Mouse (Mus musculus): ENCODE results near the gene Zc3h7b. TPM values are rescaled to one million over a fixed set of nuclear protein-coding genes. Genes with fewer than 3 reads are reported as not detected.
A peak's percentile ranks its signal among the peaks of the same experiment; 100 is the strongest.

Gene Zc3h7b
- polyA plus RNA-seq, 1 experiment from 2014 or later, result 41.5 TPM

DNA sequence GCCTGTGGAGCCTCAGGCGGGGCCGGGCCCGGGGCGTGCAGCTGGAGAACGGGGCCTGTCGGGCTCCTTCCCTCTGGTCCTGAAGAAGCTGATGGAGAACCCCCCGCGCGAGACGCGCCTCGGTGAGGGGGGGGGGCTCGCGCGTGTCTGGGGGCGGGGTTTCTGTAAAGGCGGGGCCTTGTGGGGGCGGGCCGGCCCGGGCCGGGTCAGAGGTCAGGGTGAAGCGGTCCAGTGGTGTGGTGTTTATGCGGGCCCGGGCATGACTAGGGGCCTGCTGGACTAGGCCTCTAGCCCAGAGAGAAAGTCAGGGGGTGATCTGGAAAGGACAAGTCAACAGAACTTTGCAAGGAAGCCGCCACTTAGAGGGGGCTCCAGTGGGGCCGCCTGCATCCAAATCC lies 66.7 kb downstream of the Zc3h7b start:
- Histone ChIP-seq H3K9me3 (replicated peaks) (no peaks in the 10 kb centered on the region), H3K27ac (peak overlapping the region; percentile 75), H3K4me3 (peak overlapping the region; percentile 65), H3K27me3 (no peaks in the 10 kb centered on the region), H3K4me2 (peak overlapping the region; percentile 87), H3K4me1 (peaks cover 38% of the 10 kb centered on the region), H3K9ac (peak overlapping the region; percentile 84), H3K36me3 (ENCODE audit: poor library complexity, severe bottlenecking) (peaks cover 19% of the 10 kb centered on the region)
- ATAC-seq, result 0 out of 2 replicates have a peak, but pooled peaks have one; percentile 0
- under 1% methylated on average over 26 of the region's 26 CpGs for WGBS

DNA sequence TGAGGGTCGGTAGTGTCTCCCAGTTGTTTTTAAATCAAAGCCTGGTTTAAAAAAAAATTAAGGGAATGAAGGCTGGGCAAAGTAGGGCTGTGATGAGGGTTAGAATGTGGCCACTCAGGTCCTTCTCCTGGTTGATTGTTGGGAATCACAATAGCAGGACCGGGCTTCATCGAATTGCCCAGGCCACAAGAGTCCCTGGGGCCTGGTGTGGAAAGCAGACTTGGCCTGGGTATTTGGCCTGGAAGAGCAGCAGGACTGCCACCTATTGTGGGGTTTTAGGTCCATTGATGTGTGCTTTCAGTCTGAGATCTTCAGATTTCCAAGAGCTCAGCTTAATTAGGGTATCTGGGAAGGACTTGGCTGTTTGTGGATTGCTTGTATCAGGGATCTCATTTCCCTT lies 67.4 kb downstream of the Zc3h7b start:
- peaks cover 38% of the 10 kb centered on the region for H3K4me1 ChIP-seq
- no peak overlapping the region for H3K27ac ChIP-seq
- ATAC-seq, result no peak
- peak overlapping the region; percentile 84 for H3K9ac ChIP-seq
- peaks cover 25% of the 10 kb centered on the region for H3K36me3 ChIP-seq (ENCODE audit: poor library complexity, severe bottlenecking)
- WGBS, result 36% methylated on average over 3 of the region's 3 CpGs
- H3K27me3 ChIP-seq, result no peaks in the 10 kb centered on the region
- H3K4me2 ChIP-seq, result peak overlapping the region; percentile 87
- peak overlapping the region; percentile 65 for H3K4me3 ChIP-seq
- H3K9me3 ChIP-seq (replicated peaks), result no peaks in the 10 kb centered on the region

DNA sequence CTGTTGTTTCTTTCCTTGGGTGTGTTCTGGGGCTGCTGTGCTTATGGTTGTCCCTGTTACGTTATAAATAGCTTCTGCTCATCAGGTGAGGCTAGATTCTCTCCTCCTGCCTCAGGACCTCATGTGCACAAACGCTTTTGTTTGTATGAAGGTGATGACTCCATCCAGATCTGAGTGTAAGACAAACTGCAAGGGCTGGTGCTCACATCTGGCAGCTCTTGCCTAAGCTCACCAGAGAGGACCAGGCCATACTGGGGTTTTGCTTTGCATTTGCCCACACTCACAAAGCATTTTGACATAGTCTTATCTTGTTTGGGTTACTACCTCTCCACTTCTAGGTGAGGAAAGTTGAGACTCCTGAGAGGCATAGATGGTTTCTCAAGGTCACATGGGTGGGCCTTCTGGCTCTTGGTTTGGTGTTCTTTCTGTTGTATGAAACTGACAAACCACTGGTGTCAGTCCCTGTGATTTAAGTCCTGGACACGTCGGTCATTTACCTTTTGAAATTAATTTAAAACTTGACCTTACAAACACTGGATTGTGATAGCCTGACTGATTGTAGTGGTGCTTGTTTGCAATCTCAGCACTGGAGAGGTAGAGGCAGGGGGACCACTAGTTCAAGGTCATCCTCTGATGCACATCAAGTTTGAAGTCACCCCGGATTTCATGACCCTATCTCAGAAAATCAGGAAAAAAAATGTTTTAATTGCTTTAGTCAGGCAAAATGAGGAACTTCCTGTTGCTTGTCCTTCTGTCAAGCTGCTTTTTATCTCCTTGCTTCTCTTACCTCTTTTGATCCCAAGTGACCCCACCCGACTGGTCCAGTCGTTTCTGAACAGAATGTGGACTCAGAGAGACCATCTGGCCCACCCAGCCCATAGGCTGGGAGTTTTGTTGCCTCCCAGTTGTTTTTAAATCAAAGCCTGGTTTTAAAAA lies 68.1 kb downstream of the Zc3h7b start:
- Histone ChIP-seq H3K4me3 (peak overlapping the region; percentile 65), H3K4me1 (peaks cover 38% of the 10 kb centered on the region), H3K9me3 (replicated peaks) (no peaks in the 10 kb centered on the region), H3K9ac (peak overlapping the region; percentile 84), H3K27me3 (no peaks in the 10 kb centered on the region), H3K4me2 (peak overlapping the region; percentile 87), H3K27ac (no peak overlapping the region), H3K36me3 (ENCODE audit: poor library complexity, severe bottlenecking) (peaks cover 32% of the 10 kb centered on the region)
- 77% methylated on average over 7 of the region's 7 CpGs for WGBS
- ATAC-seq, result no peak

DNA sequence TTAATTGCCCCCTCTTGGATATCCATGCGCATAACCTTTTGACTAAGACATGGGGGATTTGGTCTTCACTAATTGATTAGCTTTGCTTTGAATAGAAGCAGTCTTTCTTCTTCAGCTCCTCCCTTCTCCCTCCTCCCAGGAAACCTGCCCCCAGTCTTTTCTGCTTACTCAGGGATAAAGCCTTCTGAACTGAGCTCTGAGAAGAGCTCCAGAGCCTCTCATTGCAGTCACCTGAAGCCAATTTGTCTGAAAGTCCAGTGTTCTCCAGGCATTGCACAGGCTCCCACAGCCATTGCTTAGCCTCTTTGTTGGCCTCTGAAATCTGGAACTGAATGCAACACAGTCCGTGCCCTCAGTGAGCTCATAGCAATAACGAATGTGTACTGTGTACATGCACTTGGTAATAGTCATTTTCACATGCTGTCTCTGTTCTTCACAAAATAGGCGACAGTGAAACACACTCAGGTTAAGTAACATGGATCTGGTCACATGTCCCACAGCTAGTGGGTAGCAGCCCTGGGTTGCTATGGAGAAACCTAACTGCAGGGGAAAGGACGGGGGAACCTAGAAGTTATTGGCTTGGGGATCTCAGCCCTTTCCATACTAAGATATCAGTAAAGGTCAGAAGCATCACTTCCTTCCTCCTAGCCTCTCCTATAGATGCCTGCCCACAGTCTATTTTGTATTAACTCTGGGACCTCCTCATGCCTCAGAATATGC lies 69.3 kb downstream of the Zc3h7b start:
- H3K9me3 ChIP-seq (replicated peaks), result no peaks in the 10 kb centered on the region
- no peak overlapping the region for H3K27ac ChIP-seq
- 44% methylated on average over 5 of the region's 5 CpGs for WGBS
- H3K4me1 ChIP-seq, result peaks cover 36% of the 10 kb centered on the region
- no peak overlapping the region for H3K9ac ChIP-seq
- H3K4me3 ChIP-seq, result no peak overlapping the region
- H3K27me3 ChIP-seq, result no peaks in the 10 kb centered on the region
- peaks cover 41% of the 10 kb centered on the region for H3K36me3 ChIP-seq (ENCODE audit: poor library complexity, severe bottlenecking)
- no peak for ATAC-seq
- H3K4me2 ChIP-seq, result no peak overlapping the region

DNA sequence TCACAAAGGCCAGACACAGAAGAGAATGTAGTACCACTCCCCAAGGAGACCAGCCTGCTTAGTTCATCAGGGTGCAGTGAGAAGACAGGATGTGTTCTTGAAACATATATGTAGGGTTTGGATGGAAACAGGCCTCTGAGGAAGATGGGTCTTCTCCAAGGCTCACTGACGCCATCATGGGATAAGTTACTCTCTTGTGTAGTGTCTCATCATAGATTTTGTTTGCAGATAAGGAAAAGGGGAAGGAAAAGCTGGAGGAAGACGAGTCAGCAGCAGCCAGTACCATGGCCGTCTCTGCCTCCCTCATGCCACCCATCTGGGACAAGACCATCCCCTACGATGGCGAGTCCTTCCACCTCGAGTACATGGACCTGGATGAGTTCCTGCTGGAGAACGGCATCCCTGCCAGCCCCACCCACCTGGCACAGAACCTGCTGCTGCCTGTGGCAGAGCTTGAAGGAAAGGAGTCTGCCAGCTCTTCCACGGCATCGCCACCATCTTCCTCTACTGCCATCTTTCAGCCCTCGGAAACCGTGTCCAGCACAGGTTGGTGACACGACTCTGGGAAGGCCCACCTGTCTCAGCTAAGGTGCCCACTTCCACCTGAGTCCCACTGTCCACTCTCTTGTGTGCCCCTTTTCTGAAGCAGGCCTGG lies 70.0 kb downstream of the Zc3h7b start:
- no peak overlapping the region for H3K27ac ChIP-seq
- no peak overlapping the region for H3K9ac ChIP-seq
- H3K9me3 ChIP-seq (replicated peaks), result no peaks in the 10 kb centered on the region
- peaks cover 29% of the 10 kb centered on the region for H3K4me1 ChIP-seq
- no peak for ATAC-seq
- no peak overlapping the region for H3K4me2 ChIP-seq
- WGBS, result 88% methylated on average over 12 of the region's 12 CpGs
- H3K36me3 ChIP-seq (ENCODE audit: poor library complexity, severe bottlenecking), result peaks cover 48% of the 10 kb centered on the region
- no peak overlapping the region for H3K4me3 ChIP-seq
- H3K27me3 ChIP-seq, result no peaks in the 10 kb centered on the region

DNA sequence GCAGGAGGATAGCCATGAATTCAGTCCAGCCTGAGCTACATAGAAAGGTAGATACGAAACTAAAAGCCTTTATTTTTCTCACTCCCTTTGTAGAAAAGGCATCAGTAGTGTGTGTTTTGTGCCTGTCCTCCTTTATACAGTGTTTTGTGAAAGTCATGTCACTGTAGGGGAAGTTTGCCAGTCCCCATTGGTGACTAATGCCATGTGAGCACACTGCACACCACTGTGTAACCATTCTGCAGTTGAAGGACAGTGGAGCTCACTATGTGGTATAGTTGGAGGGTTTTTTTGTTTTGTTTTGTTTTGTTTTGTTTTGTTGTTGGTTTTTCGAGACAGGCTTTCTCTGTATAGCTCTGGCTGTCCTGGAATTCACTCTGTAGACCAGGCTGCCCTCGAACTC lies 73.5 kb downstream of the Zc3h7b start:
- Histone ChIP-seq H3K4me1 (peaks cover 6% of the 10 kb centered on the region; the same call in 1 of the 2 replicates), H3K27ac (no peak overlapping the region), H3K9ac (no peak overlapping the region), H3K4me2 (no peak overlapping the region), H3K27me3 (no peaks in the 10 kb centered on the region), H3K9me3 (replicated peaks) (no peaks in the 10 kb centered on the region), H3K4me3 (no peak overlapping the region), H3K36me3 (ENCODE audit: poor library complexity, severe bottlenecking) (peaks cover 79% of the 10 kb centered on the region)
- 86% methylated on average over 3 of the region's 3 CpGs for WGBS
- no peak for ATAC-seq

DNA sequence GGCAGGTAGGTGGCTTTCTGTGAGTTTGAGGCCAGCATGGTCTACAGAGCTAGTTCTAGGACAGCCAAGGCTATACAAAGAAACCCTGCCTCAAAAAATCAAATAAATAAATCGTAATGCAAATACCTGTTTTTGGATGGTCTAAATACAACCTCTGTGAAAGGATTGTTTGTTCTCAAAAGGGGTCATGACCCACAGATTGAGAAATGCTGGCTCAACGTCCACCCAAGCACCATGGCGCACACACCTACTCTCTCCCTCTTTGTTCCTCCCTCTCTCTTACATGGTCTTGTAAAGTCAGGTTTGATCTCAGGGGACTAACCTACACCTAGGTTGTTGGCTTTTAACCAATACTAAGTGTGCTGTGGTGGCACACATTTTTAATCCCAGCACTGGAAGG lies 77.8 kb downstream of the Zc3h7b start:
- no peak overlapping the region for H3K27ac ChIP-seq
- WGBS, result 89% methylated on average over 3 of the region's 3 CpGs
- no peaks in the 10 kb centered on the region for H3K27me3 ChIP-seq
- peaks cover 93% of the 10 kb centered on the region for H3K36me3 ChIP-seq (ENCODE audit: poor library complexity, severe bottlenecking)
- H3K9ac ChIP-seq, result no peak overlapping the region
- no peak for ATAC-seq
- H3K4me1 ChIP-seq, result no peaks in the 10 kb centered on the region
- no peak overlapping the region for H3K4me2 ChIP-seq
- H3K9me3 ChIP-seq (replicated peaks), result no peaks in the 10 kb centered on the region
- H3K4me3 ChIP-seq, result no peak overlapping the region

DNA sequence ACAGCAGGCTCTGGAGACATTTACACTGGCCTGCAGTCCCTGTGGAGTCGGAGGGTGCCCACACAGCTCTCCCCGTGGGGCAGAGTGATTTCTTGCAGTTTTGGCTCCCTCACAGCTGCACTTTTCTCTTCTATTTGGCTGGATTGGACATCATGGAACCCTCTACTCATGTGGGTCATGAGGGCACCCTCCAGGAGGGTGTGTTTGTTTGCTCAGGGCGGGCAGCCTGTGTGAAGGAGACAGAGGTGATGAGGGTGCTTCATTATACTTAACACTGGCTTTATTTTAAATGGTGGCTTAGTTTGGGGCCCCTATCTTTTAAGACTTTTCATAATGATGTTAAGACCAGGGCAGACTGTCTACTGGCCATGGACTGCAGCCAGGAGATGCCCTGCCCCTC lies 80.0 kb downstream of the Zc3h7b start:
- Histone ChIP-seq H3K27ac (no peak overlapping the region), H3K9me3 (replicated peaks) (no peaks in the 10 kb centered on the region), H3K36me3 (ENCODE audit: poor library complexity, severe bottlenecking) (peaks cover 81% of the 10 kb centered on the region), H3K9ac (no peak overlapping the region), H3K4me2 (no peak overlapping the region), H3K27me3 (no peaks in the 10 kb centered on the region), H3K4me3 (no peak overlapping the region), H3K4me1 (no peaks in the 10 kb centered on the region)
- WGBS, result 84% methylated on average over 3 of the region's 3 CpGs
- ATAC-seq, result no peak

DNA sequence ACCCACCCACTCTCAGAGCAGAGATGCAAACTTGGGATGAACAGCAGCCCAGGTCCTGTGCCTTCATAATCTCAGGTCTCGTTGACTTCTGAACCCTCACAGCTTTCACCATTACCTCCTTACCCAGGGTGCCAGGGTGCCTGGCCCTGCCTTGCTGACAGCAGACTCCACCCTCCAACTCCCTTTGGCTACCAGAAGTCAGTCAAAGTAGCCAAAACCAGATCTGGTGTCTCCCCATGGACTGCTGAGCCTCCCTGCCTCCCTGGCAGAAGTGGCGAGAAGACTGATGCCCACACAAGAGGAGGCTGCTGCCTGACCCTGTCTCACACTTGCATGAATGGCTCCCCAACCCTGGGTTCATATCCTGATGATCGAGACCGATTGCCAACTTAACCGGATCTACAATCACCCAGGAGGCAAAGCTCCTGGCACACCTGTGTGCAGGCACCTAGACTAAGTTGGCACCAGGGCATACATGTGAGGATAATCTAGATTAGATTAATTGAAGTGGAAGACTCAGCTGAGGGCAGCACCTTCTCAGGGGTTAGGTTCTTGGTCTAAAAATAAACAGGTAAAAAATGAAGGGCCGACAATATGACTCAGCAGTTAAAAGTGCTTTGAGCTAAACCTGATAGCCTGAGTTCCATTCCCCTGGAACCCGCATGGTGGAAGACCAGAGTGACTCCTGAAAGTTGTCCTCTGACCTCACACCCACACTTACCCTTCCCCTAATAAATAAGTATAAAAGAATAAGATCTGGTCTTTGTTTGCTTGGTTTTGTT lies 83.8 kb downstream of the Zc3h7b start:
- Histone ChIP-seq H3K4me3 (no peak overlapping the region), H3K9me3 (replicated peaks) (no peaks in the 10 kb centered on the region), H3K27ac (no peak overlapping the region), H3K36me3 (ENCODE audit: poor library complexity, severe bottlenecking) (peaks cover 48% of the 10 kb centered on the region), H3K9ac (no peak overlapping the region), H3K4me1 (peaks cover 12% of the 10 kb centered on the region; the same call in 1 of the 2 replicates), H3K4me2 (no peak overlapping the region), H3K27me3 (no peaks in the 10 kb centered on the region)
- ATAC-seq, result no peak
- 89% methylated on average over 7 of the region's 7 CpGs for WGBS

DNA sequence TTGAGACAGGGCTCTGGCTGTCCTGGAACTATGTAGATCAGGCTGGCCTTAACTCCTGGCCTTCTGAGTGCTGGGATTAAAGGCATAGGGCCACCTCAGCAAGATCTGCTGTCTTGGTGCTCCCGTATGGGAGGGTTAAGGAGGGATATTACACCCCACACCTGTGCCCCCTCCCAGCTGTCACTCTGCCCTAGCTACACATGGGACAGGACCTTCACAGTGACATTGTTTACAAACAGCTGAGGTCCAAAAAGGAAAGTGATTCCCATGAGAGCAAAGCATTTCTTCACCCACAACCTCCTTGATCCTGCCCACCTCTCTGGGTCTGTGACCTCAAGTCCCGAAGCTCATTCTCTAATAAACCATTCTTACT lies 84.3 kb downstream of the Zc3h7b start:
- H3K36me3 ChIP-seq (ENCODE audit: poor library complexity, severe bottlenecking), result peaks cover 42% of the 10 kb centered on the region
- H3K4me2 ChIP-seq, result no peak overlapping the region
- H3K9me3 ChIP-seq (replicated peaks), result no peaks in the 10 kb centered on the region
- peaks cover 12% of the 10 kb centered on the region; the same call in 1 of the 2 replicates for H3K4me1 ChIP-seq
- H3K27ac ChIP-seq, result no peak overlapping the region
- 67% methylated on average over 2 of the region's 2 CpGs for WGBS
- H3K27me3 ChIP-seq, result no peaks in the 10 kb centered on the region
- no peak for ATAC-seq
- no peak overlapping the region for H3K4me3 ChIP-seq
- H3K9ac ChIP-seq, result no peak overlapping the region

DNA sequence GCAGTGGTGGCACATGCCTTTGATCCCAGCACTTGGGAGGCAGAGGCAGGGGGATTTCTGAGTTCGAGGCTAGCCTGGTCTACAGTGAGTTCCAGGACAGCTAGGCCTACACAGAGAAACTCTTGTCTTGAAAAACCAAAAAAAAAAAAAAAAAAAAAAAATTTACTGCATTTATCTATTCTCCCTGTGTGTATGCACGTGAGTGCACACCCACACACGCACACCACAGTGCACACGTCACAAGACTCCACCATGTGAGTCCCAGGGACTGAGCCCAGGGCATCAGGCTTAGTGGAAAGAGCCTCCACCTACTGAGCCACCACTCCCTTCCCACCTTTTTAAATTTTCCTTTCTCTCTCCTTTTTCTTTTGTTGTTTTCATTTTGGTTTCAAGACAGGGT lies 85.7 kb downstream of the Zc3h7b start:
- Histone ChIP-seq H3K4me1 (peaks cover 13% of the 10 kb centered on the region), H3K9me3 (replicated peaks) (no peaks in the 10 kb centered on the region), H3K27me3 (peaks cover 1% of the 10 kb centered on the region; the same call in 1 of the 2 replicates), H3K36me3 (ENCODE audit: poor library complexity, severe bottlenecking) (peaks cover 29% of the 10 kb centered on the region), H3K4me2 (no peak overlapping the region), H3K27ac (no peak overlapping the region), H3K4me3 (no peak overlapping the region), H3K9ac (no peak overlapping the region)
- ATAC-seq, result no peak
- 86% methylated on average over 4 of the region's 4 CpGs for WGBS

Measured in forebrain, embryonic 13.5 days (tissue).